Mouse (Mus musculus): Measurements from ENCODE around the gene Tbc1d22a. TPM values are rescaled to one million over a fixed set of nuclear protein-coding genes. Genes with fewer than 3 reads are reported as not detected.

The Tbc1d22a gene
- polyA plus RNA-seq, 1 experiment from 2014 or later, result 11.1 TPM

- WGBS, result 59% methylated on average over 4 of the region's 4 CpGs
- no peak overlapping the region for H3K9ac ChIP-seq (ENCODE audit: low read depth, low read length)
- no peaks in the 10 kb centered on the region for H3K4me1 ChIP-seq (ENCODE audit: control insufficient read depth, insufficient read depth, low read length)
- no peak for ATAC-seq (ENCODE audit: low FRiP score, low TSS enrichment)
- H3K4me3 ChIP-seq (ENCODE audit: low read length), result no peak overlapping the region
- H3K4me2 ChIP-seq (replicated peaks; ENCODE audit: low read depth, low read length), result no peak overlapping the region
- no peaks in the 10 kb centered on the region for H3K9me3 ChIP-seq (ENCODE audit: control insufficient read depth, low read length)
- H3K27ac ChIP-seq (ENCODE audit: low read depth, low read length), result no peak overlapping the region
- H3K36me3 ChIP-seq (ENCODE audit: control insufficient read depth, insufficient read depth, low read length), result no peaks in the 10 kb centered on the region
- no peaks in the 10 kb centered on the region for H3K27me3 ChIP-seq (ENCODE audit: control insufficient read depth, insufficient read depth, low read length)
Measured at GRCm38 (mm10) chr15:86252684-86253083, 38.4 kb downstream of the Tbc1d22a start.

GRCm38 (mm10) chr15:86253411-86253810 is 39.2 kb downstream of the Tbc1d22a start:
- Histone ChIP-seq H3K27ac (ENCODE audit: low read depth, low read length) (no peak overlapping the region), H3K9ac (ENCODE audit: low read depth, low read length) (no peak overlapping the region), H3K9me3 (ENCODE audit: control insufficient read depth, low read length) (no peaks in the 10 kb centered on the region), H3K4me3 (ENCODE audit: low read length) (no peak overlapping the region), H3K4me1 (ENCODE audit: control insufficient read depth, insufficient read depth, low read length) (no peaks in the 10 kb centered on the region), H3K4me2 (replicated peaks; ENCODE audit: low read depth, low read length) (no peak overlapping the region), H3K36me3 (ENCODE audit: control insufficient read depth, insufficient read depth, low read length) (no peaks in the 10 kb centered on the region), H3K27me3 (ENCODE audit: control insufficient read depth, insufficient read depth, low read length) (no peaks in the 10 kb centered on the region)
- no peak for ATAC-seq (ENCODE audit: low FRiP score, low TSS enrichment)
- WGBS, result 49% methylated on average over 10 of the region's 10 CpGs

- H3K4me2 ChIP-seq (replicated peaks; ENCODE audit: low read depth, low read length), result no peak overlapping the region
- H3K27me3 ChIP-seq (ENCODE audit: control insufficient read depth, insufficient read depth, low read length), result no peaks in the 10 kb centered on the region
- no peaks in the 10 kb centered on the region for H3K4me1 ChIP-seq (ENCODE audit: control insufficient read depth, insufficient read depth, low read length)
- no peaks in the 10 kb centered on the region for H3K36me3 ChIP-seq (ENCODE audit: control insufficient read depth, insufficient read depth, low read length)
- H3K4me3 ChIP-seq (ENCODE audit: low read length), result no peak overlapping the region
- 83% methylated on average over 5 of the region's 5 CpGs for WGBS
- no peak overlapping the region for H3K9ac ChIP-seq (ENCODE audit: low read depth, low read length)
- no peak for ATAC-seq (ENCODE audit: low FRiP score, low TSS enrichment)
- H3K9me3 ChIP-seq (ENCODE audit: control insufficient read depth, low read length), result no peaks in the 10 kb centered on the region
- H3K27ac ChIP-seq (ENCODE audit: low read depth, low read length), result no peak overlapping the region
Measured at GRCm38 (mm10) chr15:86256201-86256600, 41.9 kb downstream of the Tbc1d22a start.

GRCm38 (mm10) chr15:86256728-86257179 is 42.5 kb downstream of the Tbc1d22a start:
- H3K27me3 ChIP-seq (ENCODE audit: control insufficient read depth, insufficient read depth, low read length), result no peaks in the 10 kb centered on the region
- 84% methylated on average over 4 of the region's 4 CpGs for WGBS
- H3K36me3 ChIP-seq (ENCODE audit: control insufficient read depth, insufficient read depth, low read length), result no peaks in the 10 kb centered on the region
- H3K9me3 ChIP-seq (ENCODE audit: control insufficient read depth, low read length), result no peaks in the 10 kb centered on the region
- H3K4me2 ChIP-seq (replicated peaks; ENCODE audit: low read depth, low read length), result no peak overlapping the region
- ATAC-seq (ENCODE audit: low FRiP score, low TSS enrichment), result no peak
- H3K4me3 ChIP-seq (ENCODE audit: low read length), result no peak overlapping the region
- H3K9ac ChIP-seq (ENCODE audit: low read depth, low read length), result no peak overlapping the region
- no peaks in the 10 kb centered on the region for H3K4me1 ChIP-seq (ENCODE audit: control insufficient read depth, insufficient read depth, low read length)
- no peak overlapping the region for H3K27ac ChIP-seq (ENCODE audit: low read depth, low read length)

GRCm38 (mm10) chr15:86257916-86258685 is 43.8 kb downstream of the Tbc1d22a start:
- no peak for ATAC-seq (ENCODE audit: low FRiP score, low TSS enrichment)
- H3K9ac ChIP-seq (ENCODE audit: low read depth, low read length), result no peak overlapping the region
- H3K4me3 ChIP-seq (ENCODE audit: low read length), result no peak overlapping the region
- H3K27me3 ChIP-seq (ENCODE audit: control insufficient read depth, insufficient read depth, low read length), result no peaks in the 10 kb centered on the region
- no peak overlapping the region for H3K27ac ChIP-seq (ENCODE audit: low read depth, low read length)
- no peaks in the 10 kb centered on the region for H3K36me3 ChIP-seq (ENCODE audit: control insufficient read depth, insufficient read depth, low read length)
- no peaks in the 10 kb centered on the region for H3K4me1 ChIP-seq (ENCODE audit: control insufficient read depth, insufficient read depth, low read length)
- no peaks in the 10 kb centered on the region for H3K9me3 ChIP-seq (ENCODE audit: control insufficient read depth, low read length)
- no peak overlapping the region for H3K4me2 ChIP-seq (replicated peaks; ENCODE audit: low read depth, low read length)
- 73% methylated on average over 9 of the region's 9 CpGs for WGBS

GRCm38 (mm10) chr15:86259233-86259632 is 45.0 kb downstream of the Tbc1d22a start:
- Histone ChIP-seq H3K27me3 (ENCODE audit: control insufficient read depth, insufficient read depth, low read length) (no peaks in the 10 kb centered on the region), H3K9me3 (ENCODE audit: control insufficient read depth, low read length) (no peaks in the 10 kb centered on the region), H3K4me2 (replicated peaks; ENCODE audit: low read depth, low read length) (no peak overlapping the region), H3K4me3 (ENCODE audit: low read length) (no peak overlapping the region), H3K27ac (ENCODE audit: low read depth, low read length) (no peak overlapping the region), H3K36me3 (ENCODE audit: control insufficient read depth, insufficient read depth, low read length) (no peaks in the 10 kb centered on the region), H3K9ac (ENCODE audit: low read depth, low read length) (no peak overlapping the region), H3K4me1 (ENCODE audit: control insufficient read depth, insufficient read depth, low read length) (no peaks in the 10 kb centered on the region)
- 85% methylated on average over 4 of the region's 4 CpGs for WGBS
- no peak for ATAC-seq (ENCODE audit: low FRiP score, low TSS enrichment)

GRCm38 (mm10) chr15:86260111-86260510 is 45.9 kb downstream of the Tbc1d22a start:
- 96% methylated on average over 4 of the region's 4 CpGs for WGBS
- Histone ChIP-seq H3K27me3 (ENCODE audit: control insufficient read depth, insufficient read depth, low read length) (no peaks in the 10 kb centered on the region), H3K27ac (ENCODE audit: low read depth, low read length) (no peak overlapping the region), H3K36me3 (ENCODE audit: control insufficient read depth, insufficient read depth, low read length) (no peaks in the 10 kb centered on the region), H3K4me2 (replicated peaks; ENCODE audit: low read depth, low read length) (no peak overlapping the region), H3K4me3 (ENCODE audit: low read length) (no peak overlapping the region), H3K4me1 (ENCODE audit: control insufficient read depth, insufficient read depth, low read length) (no peaks in the 10 kb centered on the region), H3K9ac (ENCODE audit: low read depth, low read length) (no peak overlapping the region), H3K9me3 (ENCODE audit: control insufficient read depth, low read length) (no peaks in the 10 kb centered on the region)
- ATAC-seq (ENCODE audit: low FRiP score, low TSS enrichment), result no peak

GRCm38 (mm10) chr15:86264389-86264788 is 50.1 kb downstream of the Tbc1d22a start:
- Histone ChIP-seq H3K4me1 (ENCODE audit: control insufficient read depth, insufficient read depth, low read length) (no peaks in the 10 kb centered on the region), H3K4me3 (ENCODE audit: low read length) (no peak overlapping the region), H3K9me3 (ENCODE audit: control insufficient read depth, low read length) (no peaks in the 10 kb centered on the region), H3K27me3 (ENCODE audit: control insufficient read depth, insufficient read depth, low read length) (no peaks in the 10 kb centered on the region), H3K4me2 (replicated peaks; ENCODE audit: low read depth, low read length) (no peak overlapping the region), H3K36me3 (ENCODE audit: control insufficient read depth, insufficient read depth, low read length) (no peaks in the 10 kb centered on the region), H3K27ac (ENCODE audit: low read depth, low read length) (no peak overlapping the region), H3K9ac (ENCODE audit: low read depth, low read length) (no peak overlapping the region)
- 77% methylated on average over 3 of the region's 3 CpGs for WGBS
- ATAC-seq (ENCODE audit: low FRiP score, low TSS enrichment), result no peak

GRCm38 (mm10) chr15:86264803-86265202 is 50.5 kb downstream of the Tbc1d22a start:
- Histone ChIP-seq H3K4me3 (ENCODE audit: low read length) (no peak overlapping the region), H3K27me3 (ENCODE audit: control insufficient read depth, insufficient read depth, low read length) (no peaks in the 10 kb centered on the region), H3K4me2 (replicated peaks; ENCODE audit: low read depth, low read length) (no peak overlapping the region), H3K9me3 (ENCODE audit: control insufficient read depth, low read length) (no peaks in the 10 kb centered on the region), H3K36me3 (ENCODE audit: control insufficient read depth, insufficient read depth, low read length) (no peaks in the 10 kb centered on the region), H3K27ac (ENCODE audit: low read depth, low read length) (no peak overlapping the region), H3K9ac (ENCODE audit: low read depth, low read length) (no peak overlapping the region), H3K4me1 (ENCODE audit: control insufficient read depth, insufficient read depth, low read length) (no peaks in the 10 kb centered on the region)
- ATAC-seq (ENCODE audit: low FRiP score, low TSS enrichment), result no peak
- 77% methylated on average over 7 of the region's 7 CpGs for WGBS

Data from kidney, embryonic 14.5 days (tissue).